Mouse (Mus musculus) frontal cortex, postnatal 36 days (tissue): ENCODE data around the gene Dmac1.
"Not testable (repeated sequence)": the region's sequence is repeated elsewhere in the genome, so short reads cannot be mapped to it uniquely, and the experiment has no call there.

Experiments used
- DNase-seq, 2 experiments: peaks; one replicate each; pipeline ENCODE4 v3.0.0; 2022; ENCODE audit warnings: low spot score in 2 of 2

The Dmac1 gene

DNA sequence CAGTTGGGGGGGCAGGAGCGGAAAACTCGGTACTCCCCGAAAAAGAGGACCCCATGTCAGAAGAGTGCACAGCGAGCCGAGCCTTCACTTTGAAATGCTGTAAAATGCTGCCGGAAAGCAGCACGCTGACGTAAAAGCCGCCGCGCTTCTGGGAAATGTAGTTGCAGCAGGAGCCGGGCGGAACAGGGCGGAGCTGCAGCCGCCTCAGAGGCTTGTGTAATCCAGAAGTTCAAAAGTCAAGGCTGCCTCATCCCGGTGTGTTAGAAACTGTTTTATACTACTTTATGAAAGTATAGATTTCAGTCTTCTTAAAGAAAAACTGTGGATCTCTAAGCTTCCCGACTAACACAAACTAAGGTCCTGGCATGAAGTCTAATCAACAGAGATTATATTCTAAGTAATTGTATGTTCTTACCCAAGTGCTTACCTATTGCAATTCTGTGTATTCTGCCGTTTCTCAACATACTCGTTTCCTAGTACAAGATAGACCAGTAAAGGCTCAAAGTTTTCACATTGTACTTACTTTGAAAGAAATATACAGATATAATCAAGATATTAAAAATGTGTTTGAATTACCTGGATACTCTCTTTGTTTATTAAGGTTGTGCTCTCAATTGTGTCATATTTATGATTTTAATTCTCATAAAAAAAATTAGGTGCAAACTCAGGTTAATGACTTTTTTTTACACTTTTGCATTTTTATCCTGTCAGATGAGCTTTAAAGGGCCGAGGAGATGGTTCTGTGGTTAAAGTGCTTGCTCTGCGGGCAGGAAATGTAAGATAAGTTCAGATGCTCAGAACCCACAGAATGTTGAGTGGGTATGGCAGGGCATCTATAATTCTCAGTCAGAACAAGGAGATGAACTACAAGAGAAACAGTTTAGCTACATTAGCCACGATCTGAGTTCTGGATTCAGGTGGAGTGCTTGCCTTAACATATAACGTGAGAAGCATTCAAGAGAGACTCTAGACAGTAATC is at the start of gene Dmac1:
Gene Dmac1, minus strand, starts transcription at position 109 of the 979 bp plus-strand sequence.
- peak; percentile 95 to 97 for DNase-seq

DNA sequence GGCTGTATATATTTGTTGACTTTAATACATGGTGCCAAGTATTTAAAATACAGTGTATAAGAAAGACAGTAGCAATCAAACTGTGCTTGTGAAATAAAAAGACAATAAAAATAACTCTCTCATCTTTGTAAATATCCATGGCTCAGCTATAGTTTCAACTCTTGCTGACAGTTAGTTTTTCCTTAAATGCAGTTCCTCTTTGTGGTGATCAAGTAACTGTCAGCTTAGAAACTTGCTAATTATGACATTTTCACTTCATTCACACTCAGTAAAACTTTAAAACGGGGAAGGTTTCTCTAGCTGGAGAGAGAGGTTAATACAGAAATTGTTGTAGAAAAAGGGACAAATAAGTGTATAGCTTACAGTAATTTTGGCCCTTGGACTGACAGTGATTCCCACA is 37.3 kb upstream of the Dmac1 start:
- no peak for DNase-seq

- no peak for DNase-seq
Measured at GRCm38 (mm10) chr4:75315007-75315406, 36.9 kb upstream of the Dmac1 start.

- DNase-seq = no peak
Measured at GRCm38 (mm10) chr4:75311918-75312317, 33.8 kb upstream of the Dmac1 start.

GRCm38 (mm10) chr4:75311305-75311704 is 33.2 kb upstream of the Dmac1 start:
- no peak for DNase-seq

GRCm38 (mm10) chr4:75300205-75300972 is 22.3 kb upstream of the Dmac1 start:
- no peak for DNase-seq

- DNase-seq = no peak
Measured at GRCm38 (mm10) chr4:75292315-75292714, 14.2 kb upstream of the Dmac1 start.

DNA sequence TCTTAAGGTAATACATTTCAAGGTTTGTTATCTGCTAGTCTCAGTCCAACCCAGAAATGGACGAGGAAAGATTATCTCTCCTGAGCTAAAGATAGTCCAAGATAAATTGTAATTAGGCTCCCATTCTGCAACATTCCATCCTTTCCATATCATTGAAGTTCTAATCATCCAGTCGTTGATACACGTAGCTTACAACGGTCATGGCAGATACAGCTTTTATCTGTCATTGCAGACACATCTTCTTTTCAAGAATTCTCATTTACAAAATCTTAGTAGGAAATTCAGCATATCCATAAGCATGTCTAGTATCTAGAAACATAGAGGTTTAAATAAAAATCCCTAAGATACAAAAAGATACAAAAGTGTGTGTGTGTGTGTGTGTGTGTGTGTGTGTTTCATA is 13.0 kb upstream of the Dmac1 start:
- DNase-seq = no peak

DNA sequence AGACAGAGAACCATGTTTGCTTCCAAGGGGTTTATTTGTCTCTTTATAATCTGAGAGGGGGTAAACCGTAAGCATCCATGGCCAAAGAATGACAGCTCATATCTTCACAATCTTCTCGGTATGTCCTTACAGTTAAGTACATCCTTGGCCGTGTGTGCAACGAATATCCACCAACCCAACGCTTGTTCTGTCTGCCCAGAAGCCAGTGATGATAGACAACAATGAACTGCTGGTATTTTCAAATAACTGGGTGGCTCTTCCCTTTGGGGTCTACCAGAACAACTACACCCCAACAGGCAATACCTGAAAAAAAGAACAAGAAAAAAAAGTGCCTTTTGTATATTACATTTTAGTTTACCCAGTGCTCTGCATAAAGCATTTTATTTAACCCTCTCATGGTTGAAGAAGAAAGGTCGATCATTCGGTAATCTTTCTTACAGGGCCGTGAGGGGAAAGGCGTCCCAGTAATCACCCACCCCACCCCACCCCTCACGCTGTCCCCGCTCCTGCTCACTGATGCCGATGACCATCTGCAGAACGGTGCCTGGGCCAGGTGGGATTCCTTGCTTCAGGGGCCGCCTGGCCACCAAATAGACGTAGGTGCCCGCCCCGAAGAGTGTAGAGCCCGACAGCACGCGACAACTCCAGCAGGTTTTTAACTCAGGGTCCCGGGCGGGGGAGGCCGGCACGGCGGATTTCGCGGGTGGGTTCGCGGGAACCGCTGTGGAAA is 473 bp downstream of the Dmac1 start:
- DNase-seq = no peak

GRCm38 (mm10) chr4:75275737-75276136 is 2.4 kb downstream of the Dmac1 start:
- no peak for DNase-seq

- DNase-seq = no peak
Measured at GRCm38 (mm10) chr4:75267866-75268265, 10.2 kb downstream of the Dmac1 start.

- no peak for DNase-seq
Measured at GRCm38 (mm10) chr4:75266773-75267550, 11.1 kb downstream of the Dmac1 start.

DNA sequence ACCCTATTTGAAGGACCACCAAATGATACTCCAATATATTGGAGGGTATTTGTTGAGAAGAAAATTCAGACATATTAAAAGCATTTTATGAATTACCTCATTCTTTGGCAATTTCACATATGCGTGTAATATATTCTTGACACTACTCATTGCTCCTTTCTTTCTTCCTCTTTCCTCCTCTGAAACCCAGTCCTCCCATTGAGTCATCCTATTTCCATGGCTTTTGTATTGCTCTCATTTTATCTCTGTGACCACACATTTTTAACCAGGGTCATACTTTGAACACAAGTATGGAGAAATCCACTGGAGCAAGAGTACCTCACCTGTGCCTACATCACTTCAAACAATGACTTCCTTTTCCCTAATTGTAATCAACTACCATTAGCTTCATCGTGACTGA is 13.9 kb downstream of the Dmac1 start:
- no peak for DNase-seq

DNA sequence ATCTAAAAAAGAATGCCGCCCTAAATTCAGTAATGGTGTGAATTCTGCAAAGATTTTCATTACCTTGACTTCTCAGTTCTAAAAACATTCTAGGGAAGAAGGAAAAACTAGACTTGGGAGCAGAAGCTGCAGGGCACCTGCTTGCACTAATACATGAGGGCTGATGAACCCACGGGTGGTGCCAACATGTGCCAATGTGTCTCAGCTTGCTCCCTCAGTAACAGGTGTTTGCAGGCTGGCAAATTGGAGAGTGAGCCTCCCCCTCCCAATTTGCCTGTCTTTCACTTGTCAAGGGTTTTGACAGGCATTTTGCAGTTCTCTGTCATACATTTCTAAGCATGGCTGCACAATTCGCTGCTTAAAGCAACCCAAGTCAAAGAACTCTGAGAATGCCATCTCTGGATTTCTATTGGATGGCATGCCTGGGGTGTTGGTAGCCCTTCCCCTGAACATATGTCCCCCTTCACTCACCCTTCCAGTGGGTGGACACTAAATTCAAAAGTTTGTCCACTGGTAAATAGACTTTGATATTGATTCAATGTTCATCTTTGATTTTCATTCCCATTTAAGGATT is 14.5 kb downstream of the Dmac1 start:
- DNase-seq = no peak

DNA sequence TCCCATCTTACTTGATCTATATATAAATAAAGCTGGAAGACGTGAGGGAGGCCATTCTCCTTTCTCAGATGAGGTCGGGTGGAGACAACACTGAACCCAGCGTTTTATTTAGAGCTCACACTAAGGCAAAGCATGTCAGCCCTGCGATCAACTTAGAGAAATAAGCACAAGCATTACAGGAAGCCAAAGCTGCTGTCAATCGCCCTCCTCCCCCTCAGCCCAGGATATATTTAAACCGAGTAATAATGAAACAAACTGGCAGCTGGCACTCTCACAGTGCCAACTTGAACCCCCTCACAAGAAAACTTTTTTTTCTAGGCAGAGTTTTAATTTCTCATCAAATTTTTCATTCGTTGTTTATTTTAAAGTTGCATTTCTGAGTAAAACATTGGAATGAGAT is 15.7 kb downstream of the Dmac1 start:
- DNase-seq = peak in 1 of 2 experiments; percentile 31

DNA sequence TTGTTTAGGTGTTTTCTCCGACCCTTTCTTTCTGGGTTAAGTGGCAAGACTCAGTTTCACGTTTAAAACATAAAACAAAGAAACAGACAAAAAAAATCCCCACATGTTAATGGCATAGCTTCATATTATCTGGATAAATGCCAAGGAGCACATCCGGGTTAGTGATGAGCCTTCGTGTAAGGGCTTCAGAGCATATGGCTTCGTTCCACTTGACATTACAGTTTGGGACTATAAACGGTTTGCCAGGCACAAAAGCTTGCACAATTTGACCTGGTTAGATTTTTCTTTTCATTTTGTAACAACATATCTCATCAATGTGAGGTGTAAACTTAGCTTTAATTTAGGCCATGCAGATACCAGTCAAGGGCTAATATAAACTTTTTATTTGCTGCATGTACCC is 17.9 kb downstream of the Dmac1 start:
- DNase-seq = no peak

DNA sequence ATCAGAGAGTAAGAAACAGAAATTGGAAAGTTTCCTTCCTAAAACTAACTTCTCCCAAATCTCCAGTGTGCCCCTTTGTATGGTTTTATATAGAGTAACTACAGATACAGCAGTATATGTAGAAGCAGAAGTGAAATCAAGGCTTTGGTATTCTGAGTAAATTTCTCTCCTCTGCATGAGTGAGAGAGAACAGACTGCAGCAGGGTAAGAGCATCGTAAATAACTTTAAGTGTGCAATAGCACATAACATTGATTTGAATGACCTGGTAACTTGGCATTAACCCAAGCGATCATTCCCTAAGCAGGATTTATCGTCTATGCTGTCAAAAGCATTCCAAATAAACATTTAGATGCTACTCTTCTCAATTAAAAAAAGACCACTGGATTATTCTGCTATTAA is 18.7 kb downstream of the Dmac1 start:
- no peak for DNase-seq

GRCm38 (mm10) chr4:75234602-75235001 is 43.5 kb downstream of the Dmac1 start:
- DNase-seq = not testable (repeated sequence)
